Mouse (Mus musculus): ENCODE measurements around the gene Bcat1.
"Not testable (repeated sequence)": the region's sequence is repeated elsewhere in the genome, so short reads cannot be mapped to it uniquely, and the experiment has no call there.

Gene Bcat1

GRCm38 (mm10) chr6:145093038-145093622 lies 17.1 kb upstream of the Bcat1 start:
- not testable (repeated sequence) for DNase-seq (ENCODE audit: low read depth, low spot score)

GRCm38 (mm10) chr6:145091998-145092397 lies 16.0 kb upstream of the Bcat1 start:
- no peak for DNase-seq (ENCODE audit: low read depth, low spot score)

- no peak for DNase-seq (ENCODE audit: low read depth, low spot score)
These were observed 14.9 kb upstream of the Bcat1 start for GRCm38 (mm10) chr6:145090928-145091327.

GRCm38 (mm10) chr6:145090201-145090863 lies 14.3 kb upstream of the Bcat1 start:
- DNase-seq (ENCODE audit: low read depth, low spot score) = no peak

- DNase-seq (ENCODE audit: low read depth, low spot score) = no peak
These were observed 13.4 kb upstream of the Bcat1 start for GRCm38 (mm10) chr6:145089373-145089772.

- DNase-seq (ENCODE audit: low read depth, low spot score) = no peak
These were observed 12.6 kb upstream of the Bcat1 start for GRCm38 (mm10) chr6:145088451-145089113.

- no peak for DNase-seq (ENCODE audit: low read depth, low spot score)
These were observed 8.5 kb upstream of the Bcat1 start for GRCm38 (mm10) chr6:145084343-145085117.

- DNase-seq (ENCODE audit: low read depth, low spot score) = no peak
These were observed 5.7 kb upstream of the Bcat1 start for GRCm38 (mm10) chr6:145081721-145082120.

- no peak for DNase-seq (ENCODE audit: low read depth, low spot score)
These were observed 3.2 kb upstream of the Bcat1 start for GRCm38 (mm10) chr6:145079087-145079759.

- DNase-seq (ENCODE audit: low read depth, low spot score) = no peak
These were observed 302 bp upstream of the Bcat1 start for GRCm38 (mm10) chr6:145076286-145076685.

- DNase-seq (ENCODE audit: low read depth, low spot score) = peak; percentile 47
These were observed 866 bp downstream of the Bcat1 start for GRCm38 (mm10) chr6:145075088-145075547.

- DNase-seq (ENCODE audit: low read depth, low spot score) = no peak
These were observed 1.5 kb downstream of the Bcat1 start for GRCm38 (mm10) chr6:145074461-145074860.

- no peak for DNase-seq (ENCODE audit: low read depth, low spot score)
These were observed 6.1 kb downstream of the Bcat1 start for GRCm38 (mm10) chr6:145069921-145070320.

GRCm38 (mm10) chr6:145069397-145069796 lies 6.6 kb downstream of the Bcat1 start:
- no peak for DNase-seq (ENCODE audit: low read depth, low spot score)

- DNase-seq (ENCODE audit: low read depth, low spot score) = no peak
These were observed 8.3 kb downstream of the Bcat1 start for GRCm38 (mm10) chr6:145067679-145068078.

GRCm38 (mm10) chr6:145066416-145066815 lies 9.6 kb downstream of the Bcat1 start:
- DNase-seq (ENCODE audit: low read depth, low spot score) = no peak

- DNase-seq (ENCODE audit: low read depth, low spot score) = no peak
These were observed 10.6 kb downstream of the Bcat1 start for GRCm38 (mm10) chr6:145065301-145065845.

GRCm38 (mm10) chr6:145064104-145064503 lies 11.9 kb downstream of the Bcat1 start:
- DNase-seq (ENCODE audit: low read depth, low spot score) = no peak

GRCm38 (mm10) chr6:145063212-145063868 lies 12.6 kb downstream of the Bcat1 start:
- no peak for DNase-seq (ENCODE audit: low read depth, low spot score)

- DNase-seq (ENCODE audit: low read depth, low spot score) = no peak
These were observed 13.2 kb downstream of the Bcat1 start for GRCm38 (mm10) chr6:145062763-145063162.

GRCm38 (mm10) chr6:145061361-145061760 lies 14.6 kb downstream of the Bcat1 start:
- DNase-seq (ENCODE audit: low read depth, low spot score) = no peak

Measured in forelimb bud, embryonic 11.5 days (tissue).